Mouse (Mus musculus) cerebellum, adult 2 months (tissue): ENCODE data around the gene Zfp641. TPM values are rescaled to one million over a fixed set of nuclear protein-coding genes. Genes with fewer than 3 reads are reported as not detected.
A peak's percentile ranks its signal among the peaks of the same experiment; 100 is the strongest.

Source experiments
- DNase-seq, 2 experiments: peaks; one replicate each; pipeline ENCODE4 v3.0.0; 2021
- H3K27ac ChIP-seq: fragments of 200-500 bp; 2 replicates; pipeline ENCODE4 v1.5.1; 2012; ENCODE audit warnings: low read length, control low read depth, inconsistent platforms; ENCODE audit not compliant: insufficient read depth
- H3K27me3 ChIP-seq: fragments of 200-500 bp; 2 replicates; pipeline ENCODE4 v1.6.1; 2012; ENCODE audit warnings: inconsistent platforms, mild to moderate bottlenecking, low read length, moderate library complexity; ENCODE audit not compliant: control insufficient read depth, insufficient read depth
- H3K4me1 ChIP-seq: fragments of 200-500 bp; 2 replicates; pipeline ENCODE4 v1.6.1; 2011; ENCODE audit warnings: low read length; ENCODE audit not compliant: control insufficient read depth, insufficient read depth
- H3K4me3 ChIP-seq: fragments of 200-500 bp; replicated peaks from 2 replicates; pipeline ENCODE3; 2011; ENCODE audit warnings: mild to moderate bottlenecking, low read depth, low read length, control low read depth; ENCODE audit not compliant: insufficient read depth
- CTCF ChIP-seq: fragments of 200-500 bp; IDR thresholded peaks from 2 replicates; pipeline ENCODE4 v1.5.1; 2011; ENCODE audit warnings: low read depth, mild to moderate bottlenecking, control low read depth, low read length, moderate library complexity, borderline replicate concordance; ENCODE audit not compliant: insufficient read depth
- POLR2A ChIP-seq: fragments of 200-500 bp; IDR thresholded peaks from 2 replicates; pipeline ENCODE4 v1.6.1; 2011; ENCODE audit warnings: low read length, control low read depth, borderline replicate concordance; ENCODE audit not compliant: insufficient read depth
- WGBS: fragments of 180-500 bp; shearing (Covaris S2); methylation state at CpG from one replicate; pipeline ENCODE4 v1.1.7; 2018; 5-methylcytosine and 5-hydroxymethylcytosine counted together
- polyA plus RNA-seq: library from polyadenylated mRNA; depleted of rRNA; stranded (reverse); fragments of >200 nt; gene quantifications from 2 replicates; pipeline ENCODE4 v1.2.3, GENCODE M21; 2012; rRNA removed

Zfp641 gene
- polyA plus RNA-seq: 10.1 and 11.0 TPM in 2 replicates

GRCm38 (mm10) chr15:98295628-98296551 is at the start of gene Zfp641:
Gene Zfp641, minus strand, starts transcription at chr15:98296161.
- peak within 1 kb of the TSS; percentile 31; the same call in 1 of the 2 replicates for H3K27ac ChIP-seq
- 1% methylated on average over 59 of the region's 60 CpGs for WGBS
- peak within 1 kb of the TSS; percentile 92 for H3K4me3 ChIP-seq
- H3K4me1 ChIP-seq: no peaks in the 10 kb centered on the region
- H3K27me3 ChIP-seq: no peaks in the 10 kb centered on the region
- TF ChIP-seq CTCF: no peak
- TF ChIP-seq POLR2A: peak; percentile 25; the same call in 1 of the 2 replicates
- peak; percentile 71 to 72 for DNase-seq

- TF ChIP-seq CTCF (no peak), POLR2A (no peak)
- H3K4me1 ChIP-seq: no peaks in the 10 kb centered on the region
- H3K4me3 ChIP-seq: no peak within 1 kb of the TSS
- no peak within 1 kb of the TSS for H3K27ac ChIP-seq
- 91% methylated on average over 8 of the region's 8 CpGs for WGBS
- no peaks in the 10 kb centered on the region for H3K27me3 ChIP-seq
- DNase-seq: no peak
These were observed 44.9 kb upstream of the Zfp641 start, which contains the start of gene Olfr284 for GRCm38 (mm10) chr15:98340887-98341286. Gene Olfr284, minus strand, starts transcription at chr15:98340987.

- Histone ChIP-seq H3K27ac (no peak within 1 kb of the TSS), H3K27me3 (no peaks in the 10 kb centered on the region), H3K4me1 (no peaks in the 10 kb centered on the region), H3K4me3 (no peak within 1 kb of the TSS)
- WGBS: 85% methylated on average over 5 of the region's 5 CpGs
- TF ChIP-seq CTCF: no peak
- no peak for TF ChIP-seq POLR2A
- no peak for DNase-seq
These were observed 21.3 kb upstream of the Zfp641 start, which contains the start of gene Olfr285 for GRCm38 (mm10) chr15:98317177-98317724. Gene Olfr285, minus strand, starts transcription at chr15:98317353.

- 48% methylated on average over 6 of the region's 6 CpGs for WGBS
- Histone ChIP-seq H3K4me3 (no peak overlapping the region), H3K4me1 (no peaks in the 10 kb centered on the region), H3K27me3 (no peaks in the 10 kb centered on the region), H3K27ac (no peak overlapping the region)
- TF ChIP-seq POLR2A (no peak), CTCF (no peak)
- DNase-seq: no peak
These were observed 19.7 kb upstream of the Zfp641 start for GRCm38 (mm10) chr15:98315703-98316102.

GRCm38 (mm10) chr15:98293651-98294050 is 2.3 kb downstream of the Zfp641 start:
- H3K4me1 ChIP-seq: peaks cover 3% of the 10 kb centered on the region; the same call in 1 of the 2 replicates
- TF ChIP-seq CTCF (no peak), POLR2A (no peak)
- no peak for DNase-seq
- WGBS: 82% methylated on average over 8 of the region's 8 CpGs
- no peak overlapping the region for H3K27ac ChIP-seq
- no peak overlapping the region for H3K4me3 ChIP-seq
- H3K27me3 ChIP-seq: no peaks in the 10 kb centered on the region

GRCm38 (mm10) chr15:98288566-98288965 is 7.4 kb downstream of the Zfp641 start:
- DNase-seq: peak; percentile 44 to 54
- TF ChIP-seq CTCF (no peak), POLR2A (no peak)
- 20% methylated on average over 12 of the region's 12 CpGs for WGBS

GRCm38 (mm10) chr15:98286418-98286817 is 9.5 kb downstream of the Zfp641 start:
- no peaks in the 10 kb centered on the region for H3K27me3 ChIP-seq
- WGBS: 83% methylated on average over 7 of the region's 7 CpGs
- H3K4me3 ChIP-seq: no peak overlapping the region
- TF ChIP-seq POLR2A (no peak), CTCF (no peak)
- DNase-seq: no peak
- H3K27ac ChIP-seq: no peak overlapping the region
- peaks cover 7% of the 10 kb centered on the region; the same call in 1 of the 2 replicates for H3K4me1 ChIP-seq

More at GRCm38 (mm10) chr15:98288566-98288965, 7.4 kb downstream of the Zfp641 start:
- H3K4me1 ChIP-seq: peaks cover 7% of the 10 kb centered on the region; the same call in 1 of the 2 replicates
- H3K4me3 ChIP-seq: no peak overlapping the region
- H3K27ac ChIP-seq: no peak overlapping the region
- H3K27me3 ChIP-seq: no peaks in the 10 kb centered on the region

- 92% methylated on average over 7 of the region's 7 CpGs for WGBS
- H3K4me1 ChIP-seq: peaks cover 5% of the 10 kb centered on the region
- TF ChIP-seq CTCF (no peak), POLR2A (no peak)
These were observed 38.2 kb downstream of the Zfp641 start for GRCm38 (mm10) chr15:98257776-98258175.

More at GRCm38 (mm10) chr15:98257776-98258175, 38.2 kb downstream of the Zfp641 start:
- H3K4me3 ChIP-seq: no peak overlapping the region
- DNase-seq: no peak
- H3K27me3 ChIP-seq: no peaks in the 10 kb centered on the region
- no peak overlapping the region for H3K27ac ChIP-seq
